Mouse (Mus musculus): ENCODE data around the gene Gpr153.

The Gpr153 gene

GRCm38 (mm10) chr4:152315498-152316213 lies 41.6 kb downstream of the Gpr153 start:
- DNase-seq (ENCODE audit: low spot score) = no peak

GRCm38 (mm10) chr4:152317631-152318033 lies 43.6 kb downstream of the Gpr153 start:
- no peak for DNase-seq (ENCODE audit: low spot score)

- peak; percentile 46 for DNase-seq (ENCODE audit: low spot score)
Measured at GRCm38 (mm10) chr4:152318517-152319234, 44.6 kb downstream of the Gpr153 start, which contains the start of gene Rnf207. Gene Rnf207, minus strand, starts transcription at chr4:152318993.

GRCm38 (mm10) chr4:152321464-152321863 lies 47.4 kb downstream of the Gpr153 start:
- DNase-seq (ENCODE audit: low spot score) = no peak

- DNase-seq (ENCODE audit: low spot score) = no peak
Measured at GRCm38 (mm10) chr4:152324641-152325562, 50.9 kb downstream of the Gpr153 start.

- peak; percentile 97 for DNase-seq (ENCODE audit: low spot score)
Measured at GRCm38 (mm10) chr4:152325574-152326411, 51.8 kb downstream of the Gpr153 start, which contains the start of gene Rpl22. Gene Rpl22, plus strand, starts transcription at chr4:152325742.

- DNase-seq (ENCODE audit: low spot score) = no peak
Measured at GRCm38 (mm10) chr4:152326543-152326942, 52.5 kb downstream of the Gpr153 start.

- DNase-seq (ENCODE audit: low spot score) = no peak
Measured at GRCm38 (mm10) chr4:152328691-152329090, 54.7 kb downstream of the Gpr153 start.

- peak; percentile 51 for DNase-seq (ENCODE audit: low spot score)
Measured at GRCm38 (mm10) chr4:152332952-152333351, 58.9 kb downstream of the Gpr153 start.

- no peak for DNase-seq (ENCODE audit: low spot score)
Measured at GRCm38 (mm10) chr4:152333587-152333986, 59.6 kb downstream of the Gpr153 start.
